Mouse (Mus musculus): ENCODE measurements around the gene Gm21977.
"Not testable (repeated sequence)": the region's sequence is repeated elsewhere in the genome, so short reads cannot be mapped to it uniquely, and the experiment has no call there.

The Gm21977 gene

GRCm38 (mm10) chr14:42853377-42853776, at the start of gene Gm21977:
Gm21977 (minus strand) TSS chr14:42853477.
- not testable (repeated sequence) for DNase-seq (ENCODE audit: low spot score)

Measured in urinary bladder, postnatal 25 days (tissue).